9 mouse cellular contexts compared by ENCODE assay signal in the genomic region with DNA sequence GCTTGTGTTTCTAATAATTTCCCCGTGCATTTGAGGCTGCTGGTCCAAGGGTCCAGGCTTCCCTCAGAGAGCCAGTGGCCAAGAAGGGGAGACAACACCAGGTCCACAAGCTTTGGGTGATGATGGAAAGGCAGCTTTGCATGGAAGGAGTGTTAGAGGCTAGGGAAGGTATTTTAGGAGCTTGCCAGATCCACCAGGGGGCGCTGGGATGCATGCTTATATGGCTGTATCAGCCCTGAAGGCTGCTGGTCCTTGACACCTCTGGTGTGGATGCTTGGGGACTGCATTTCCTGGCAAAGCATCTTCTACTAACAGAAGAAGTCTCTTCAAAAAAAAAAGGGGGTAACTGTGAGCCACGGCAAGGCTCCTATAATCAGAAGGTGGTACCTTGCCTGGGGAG. TPM values are rescaled to one million over a fixed set of nuclear protein-coding genes. Genes with fewer than 3 reads are reported as not detected.
A peak's percentile ranks its signal among the peaks of the same experiment; 100 is the strongest.
DNase-seq lines count a peak whose midpoint lies in the region; TF ChIP-seq lines count a peak whose summit lies in the region.
"Had no signal": no experiment of that assay in that cellular context is flagged by ENCODE, and none has a peak within 500 bp of the region (broad histone marks: within the 10 kb centered on the region; RNA-seq: fewer than 3 reads in every experiment).

No protein-coding gene starts in this region.

- H3K4me1 ChIP-seq in lung, adult 2 months (ENCODE audit: control insufficient read depth, insufficient read depth, low read length) = no peaks in the 10 kb centered on the region

- H3K4me3 ChIP-seq in lung, adult 2 months (replicated peaks; ENCODE audit: extremely low read depth, low read depth, low read length) = no peak overlapping the region
- H3K4me3 ChIP-seq: erythroblast, embryonic 14.5 days had no signal

- 8% methylated on average over 3 of the region's 3 CpGs for WGBS in lung, adult 2 months

- no peak for TF ChIP-seq POLR2A in lung, adult 2 months (IDR thresholded peaks at IDR 0.05; ENCODE audit: borderline replicate concordance, extremely low read depth, low read depth, low read length)

- TF ChIP-seq CTCF in lung, adult 2 months (IDR thresholded peaks at IDR 0.05; ENCODE audit: insufficient read depth, low read length) = peak; percentile 89

- DNase-seq in A20 (ENCODE audit: low read depth, low spot score) = peak; percentile 72
- peak; percentile 57 for DNase-seq in T-cell, adult 2 months (ENCODE audit: low spot score)
- DNase-seq in cerebellum, postnatal 25 days = peak; percentile 74 to 90
- peak; percentile 17 to 56 for DNase-seq in gastrocnemius, adult 8-10 months (ENCODE audit: low spot score in 2 of 2)
- peak; percentile 77 to 95 for DNase-seq in kidney, postnatal 36 days
- peak; percentile 74 for DNase-seq in lung, adult 2 months
- peak; percentile 74 for DNase-seq in ovary, postnatal 36 days (ENCODE audit: low spot score)
- DNase-seq in thymus, postnatal 10 days (ENCODE audit: low spot score in 2 of 2) = peak; percentile 44 to 85

RNA-seq across cellular contexts. Expression of a gene that starts 37.5 kb away (rescaled TPM):
- not detected for total RNA-seq in gastrocnemius, adult 8-10 months (2022)
- polyA plus RNA-seq in lung, adult 2 months (2012; rRNA removed) = 0.81 and 5.6 TPM in 2 replicates
- polyA plus RNA-seq: erythroblast, embryonic 14.5 days had no signal

RNA-seq across cellular contexts. Expression of a gene that starts 47.7 kb away (rescaled TPM):
- total RNA-seq in gastrocnemius, adult 8-10 months (2022) = 1 to 10 TPM in 3 of 4 experiments, under 1 TPM in 1; 0.70 to 7.2 (median 6.0) TPM
- polyA plus RNA-seq in lung, adult 2 months (2012; rRNA removed) = 12.1 and 13.2 TPM in 2 replicates
- polyA plus RNA-seq: erythroblast, embryonic 14.5 days had no signal
